Mouse (Mus musculus) A20 (cell line): ENCODE measurements at regions not wholly inside any gene's neighbourhood (a gene's known extent, or its start where the extent isn't known, plus 50 kb on each side); places are given as distances from the start of the nearest gene placed in this dataset.

ENCODE experiments used
- DNase-seq: peaks from one replicate; pipeline ENCODE4 v3.0.0-alpha.2; 2011; ENCODE audit warnings: low read depth, low spot score

DNA sequence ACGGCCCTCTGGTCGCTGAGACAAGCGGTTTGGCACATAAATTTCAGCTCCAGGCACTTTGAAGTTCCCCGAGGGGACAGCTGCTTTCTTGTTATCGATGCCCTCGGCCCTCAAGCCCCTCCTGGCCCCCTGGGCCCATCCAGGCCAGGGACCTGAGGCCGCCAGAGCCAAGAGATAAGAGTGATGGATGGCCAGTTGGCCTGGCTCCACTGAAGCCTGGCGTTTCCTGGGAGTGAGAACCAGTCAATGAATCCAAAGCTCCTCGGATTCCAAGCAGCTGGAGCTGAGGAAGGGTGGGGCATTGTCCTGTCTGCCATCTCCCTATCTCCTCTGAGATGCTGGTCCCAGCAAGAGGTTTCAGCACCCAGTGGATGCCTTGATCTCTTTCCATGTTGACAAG is 71.6 kb upstream of the Hand1 start:
- no peak for DNase-seq

DNA sequence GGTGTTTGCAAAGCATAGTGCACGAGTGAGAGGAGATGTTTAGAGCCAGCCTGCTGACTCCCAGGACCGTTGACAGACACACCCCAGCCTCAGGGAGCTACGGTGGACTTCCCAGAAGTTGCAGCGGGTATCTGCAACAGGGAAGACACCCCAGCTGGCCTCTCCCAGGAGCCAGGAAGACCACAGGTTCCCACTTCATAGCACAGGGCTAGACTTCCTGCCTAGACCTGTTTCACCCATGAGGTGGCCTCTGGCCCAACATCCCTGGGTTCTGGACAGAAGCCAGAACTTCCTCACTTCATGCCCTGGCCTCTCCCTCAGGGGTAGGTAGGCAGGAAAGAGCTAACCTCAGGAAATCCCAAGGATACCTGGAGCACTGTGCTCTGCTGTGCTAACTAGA is 66.7 kb upstream of the Hand1 start:
- DNase-seq = no peak

- DNase-seq = peak; percentile 11
Measured at GRCm38 (mm10) chr11:57895497-57895896, 62.9 kb upstream of the Hand1 start.

DNA sequence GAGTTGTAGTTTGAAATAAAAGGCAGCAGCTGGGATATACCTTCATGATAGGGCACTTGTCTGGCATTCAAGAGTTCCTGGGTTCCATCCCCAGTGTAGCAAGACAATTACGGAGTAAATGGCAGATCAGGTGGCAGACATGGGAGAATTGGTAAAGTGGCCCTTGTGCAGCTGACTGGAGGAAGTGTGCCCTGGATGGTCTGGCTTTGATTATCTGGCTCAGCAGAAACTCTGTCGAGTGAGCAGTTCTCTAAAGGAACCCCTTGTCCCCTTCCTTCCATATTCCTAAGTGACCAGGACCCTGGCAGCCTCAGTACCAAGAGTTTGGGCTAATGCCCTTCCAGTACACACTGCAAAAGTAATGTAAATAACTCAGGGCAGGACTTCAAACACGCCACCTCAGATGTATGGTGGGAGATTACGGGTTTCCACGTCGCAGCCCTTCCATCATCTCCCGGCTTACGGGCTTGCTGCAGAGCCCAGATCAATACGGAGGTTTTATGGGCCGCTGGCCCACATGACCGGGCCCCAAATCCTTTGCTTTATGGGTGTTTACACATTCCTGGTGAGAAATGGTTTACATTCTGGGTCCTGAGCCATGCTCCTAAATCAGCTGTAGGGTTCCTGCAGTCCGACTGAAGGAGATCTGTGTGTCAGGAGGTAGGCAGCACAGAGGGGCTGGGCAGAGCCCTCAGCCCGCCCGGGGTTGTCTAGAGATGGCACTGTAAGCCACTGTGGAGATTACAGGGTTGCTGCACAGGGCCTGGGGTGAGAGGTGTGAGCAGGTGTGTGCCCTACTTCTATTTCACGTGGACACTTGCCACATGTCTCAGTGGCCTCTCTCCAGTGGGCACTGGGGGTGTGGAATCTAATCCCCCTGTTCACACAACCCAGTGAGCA is 50.4 kb upstream of the Hand1 start:
- no peak for DNase-seq
